Mouse (Mus musculus) spleen, postnatal 0 days (tissue): ENCODE measurements around the gene Grem2. TPM values are rescaled to one million over a fixed set of nuclear protein-coding genes. Genes with fewer than 3 reads are reported as not detected.

ENCODE experiments used
- polyA plus RNA-seq: library from polyadenylated mRNA; unstranded; fragments of >200 nt; fragmentation: Nextera tagmentation; extraction: Ambion mirVana; gene quantifications from 2 replicates; pipeline ENCODE4 v1.2.1, GENCODE M21; 2015

Grem2 gene
- polyA plus RNA-seq: 0.13 and 0.19 TPM in 2 replicates

GRCm38 (mm10) chr1:174921298-174921955 is at the start of gene Grem2:
Gene Grem2, minus strand, starts transcription at chr1:174921819.

